ENCODE assay signal across 8 mouse cellular contexts in genomic region chr4:154247207-154248091, GRCm38 (mm10). TPM values are rescaled to one million over a fixed set of nuclear protein-coding genes. Genes with fewer than 3 reads are reported as not detected.
DNase-seq lines count a peak whose midpoint lies in the region; ATAC-seq and TF ChIP-seq lines count a peak whose summit lies in the region.

No protein-coding gene starts in this region.

- no peaks in the 10 kb centered on the region for H3K36me3 ChIP-seq in heart, embryonic 10.5 days
- H3K36me3 ChIP-seq in midbrain, embryonic 11.5 days (ENCODE audit: control insufficient read depth, insufficient read depth, low read length), result no peaks in the 10 kb centered on the region
- no peaks in the 10 kb centered on the region for H3K36me3 ChIP-seq in midbrain, postnatal 0 days (ENCODE audit: insufficient read depth, low read length)
- no peaks in the 10 kb centered on the region for H3K36me3 ChIP-seq in intestine, postnatal 0 days (ENCODE audit: control insufficient read depth, insufficient read depth)
- no peaks in the 10 kb centered on the region for H3K36me3 ChIP-seq in stomach, embryonic 16.5 days (ENCODE audit: control insufficient read depth, insufficient read depth, low read length)

- H3K27ac ChIP-seq in heart, embryonic 10.5 days, result peak overlapping the region; percentile 47
- H3K27ac ChIP-seq in midbrain, embryonic 11.5 days (ENCODE audit: low read depth, low read length), result no peak overlapping the region
- H3K27ac ChIP-seq in midbrain, postnatal 0 days (ENCODE audit: low read depth, low read length), result no peak overlapping the region
- H3K27ac ChIP-seq in intestine, postnatal 0 days (ENCODE audit: low read depth, low read length), result no peak overlapping the region
- 0 out of 2 replicates have a peak overlapping the region, but pooled peaks have one; percentile 4 for H3K27ac ChIP-seq in stomach, embryonic 16.5 days (ENCODE audit: low read length)

- no peak for ATAC-seq in midbrain, embryonic 11.5 days (ENCODE audit: low FRiP score)
- ATAC-seq in midbrain, postnatal 0 days (ENCODE audit: low FRiP score), result no peak
- peak; percentile 16; the same call in 1 of the 2 replicates for ATAC-seq in intestine, postnatal 0 days
- ATAC-seq in stomach, embryonic 16.5 days (ENCODE audit: insufficient read depth, low FRiP score), result peak; percentile 28; the same call in 1 of the 2 replicates

- no peak for DNase-seq in heart, embryonic 10.5 days (ENCODE audit: low spot score)
- DNase-seq in heart, postnatal 14 days, result no peak
- peak; percentile 83 for DNase-seq in midbrain, embryonic 11.5 days (ENCODE audit: low spot score, missing footprints)
- no peak for DNase-seq in midbrain, postnatal 0 days (ENCODE audit: low spot score)
- no peak for DNase-seq in adrenal gland, postnatal 10 days
- no peak for DNase-seq in layer of hippocampus, postnatal 10 days (ENCODE audit: low spot score in 2 of 2)

- peak overlapping the region; percentile 55; the same call in 1 of the 2 replicates for H3K4me3 ChIP-seq in heart, embryonic 10.5 days
- H3K4me3 ChIP-seq in midbrain, embryonic 11.5 days (ENCODE audit: low read depth, low read length), result no peak overlapping the region
- H3K4me3 ChIP-seq in midbrain, postnatal 0 days (ENCODE audit: low read depth, low read length), result no peak overlapping the region
- H3K4me3 ChIP-seq in intestine, postnatal 0 days (ENCODE audit: low read depth, low read length), result no peak overlapping the region
- no peak overlapping the region for H3K4me3 ChIP-seq in stomach, embryonic 16.5 days (replicated peaks; ENCODE audit: low read length)

- H3K27me3 ChIP-seq in heart, embryonic 10.5 days (ENCODE audit: insufficient read depth, poor library complexity, severe bottlenecking), result peaks cover 50% of the 10 kb centered on the region
- H3K27me3 ChIP-seq in midbrain, embryonic 11.5 days (ENCODE audit: control insufficient read depth, insufficient read depth, low read length), result no peaks in the 10 kb centered on the region
- H3K27me3 ChIP-seq in midbrain, postnatal 0 days (ENCODE audit: insufficient read depth, low read length), result no peaks in the 10 kb centered on the region
- H3K27me3 ChIP-seq in intestine, postnatal 0 days (replicated peaks; ENCODE audit: control insufficient read depth, insufficient read depth, low read length), result no peaks in the 10 kb centered on the region
- no peaks in the 10 kb centered on the region for H3K27me3 ChIP-seq in stomach, embryonic 16.5 days (ENCODE audit: control insufficient read depth, insufficient read depth, low read length)

- intact Hi-C loops in heart, postnatal 14 days (cut with DNase I), result loop anchor here (2.0 to 10.0 kb wide), 2 partner anchors 79 to 183 kb away; no protein-coding TSS in a partner anchor

- TF ChIP-seq CTCF in midbrain, postnatal 0 days (IDR thresholded peaks at IDR 0.05), result no peak
- no peak for TF ChIP-seq CTCF in intestine, postnatal 0 days (IDR thresholded peaks at IDR 0.05; ENCODE audit: low read depth)

- H3K4me1 ChIP-seq in heart, embryonic 10.5 days, result peaks cover 38% of the 10 kb centered on the region
- H3K4me1 ChIP-seq in midbrain, embryonic 11.5 days (ENCODE audit: control insufficient read depth, insufficient read depth, low read length), result peaks cover 8% of the 10 kb centered on the region
- H3K4me1 ChIP-seq in midbrain, postnatal 0 days (ENCODE audit: insufficient read depth, low read length), result no peaks in the 10 kb centered on the region; the same call in 1 of the 2 replicates
- no peaks in the 10 kb centered on the region for H3K4me1 ChIP-seq in intestine, postnatal 0 days (replicated peaks; ENCODE audit: control insufficient read depth, insufficient read depth, low read length)
- H3K4me1 ChIP-seq in stomach, embryonic 16.5 days (ENCODE audit: control insufficient read depth, insufficient read depth, low read length), result peaks cover 18% of the 10 kb centered on the region

- H3K9ac ChIP-seq in midbrain, embryonic 11.5 days (ENCODE audit: low read length), result no peak overlapping the region
- H3K9ac ChIP-seq in midbrain, postnatal 0 days (replicated peaks; ENCODE audit: low read length, poor library complexity, severe bottlenecking), result no peak overlapping the region
- no peak overlapping the region for H3K9ac ChIP-seq in intestine, postnatal 0 days (ENCODE audit: low read depth, low read length)
- H3K9ac ChIP-seq in stomach, embryonic 16.5 days (ENCODE audit: low read length), result no peak overlapping the region

- no peaks in the 10 kb centered on the region for H3K9me3 ChIP-seq in heart, embryonic 10.5 days
- no peaks in the 10 kb centered on the region for H3K9me3 ChIP-seq in midbrain, embryonic 11.5 days (ENCODE audit: control insufficient read depth, low read length)
- H3K9me3 ChIP-seq in midbrain, postnatal 0 days (ENCODE audit: low read length), result no peaks in the 10 kb centered on the region
- no peaks in the 10 kb centered on the region for H3K9me3 ChIP-seq in intestine, postnatal 0 days (ENCODE audit: control insufficient read depth)
- no peaks in the 10 kb centered on the region for H3K9me3 ChIP-seq in stomach, embryonic 16.5 days (replicated peaks; ENCODE audit: control insufficient read depth, low read length)

- H3K4me2 ChIP-seq in midbrain, embryonic 11.5 days, result no peak overlapping the region
- H3K4me2 ChIP-seq in midbrain, postnatal 0 days (ENCODE audit: low read depth, low read length, poor library complexity, severe bottlenecking), result no peak overlapping the region
- H3K4me2 ChIP-seq in intestine, postnatal 0 days (replicated peaks; ENCODE audit: low read depth), result peak overlapping the region; percentile 66
- 0 out of 2 replicates have a peak overlapping the region, but pooled peaks have one; percentile 59 for H3K4me2 ChIP-seq in stomach, embryonic 16.5 days (ENCODE audit: low read depth, low read length)

- WGBS in heart, embryonic 10.5 days, result 30% methylated on average over 22 of the region's 22 CpGs
- 37% methylated on average over 22 of the region's 22 CpGs for WGBS in midbrain, embryonic 11.5 days
- 52% methylated on average over 22 of the region's 22 CpGs for WGBS in midbrain, postnatal 0 days
- 57% methylated on average over 22 of the region's 22 CpGs for WGBS in intestine, postnatal 0 days
- WGBS in stomach, embryonic 16.5 days, result 35% methylated on average over 22 of the region's 22 CpGs

RNA-seq across cellular contexts. Expression of gene Arhgef16, which starts 54.0 kb away (rescaled TPM):
- polyA plus RNA-seq in heart, embryonic 10.5 days (2016; fragmentation: Nextera tagmentation; extraction: Ambion mirVana), result 3.3 and 7.4 TPM in 2 replicates
- total RNA-seq in heart, postnatal 14 days (2021), result under 1 TPM; 0.65 to 0.71 TPM
- 0.45 and 0.81 TPM in 2 replicates for polyA plus RNA-seq in midbrain, embryonic 11.5 days (2014; fragmentation: Nextera tagmentation; extraction: Ambion mirVana)
- 5.0 and 8.1 TPM in 2 replicates for total RNA-seq in midbrain, postnatal 0 days (2014; rRNA removed)
- 2.7 and 3.5 TPM in 2 replicates for polyA plus RNA-seq in midbrain, postnatal 0 days (2015; fragmentation: Nextera tagmentation; extraction: Ambion mirVana)
- polyA plus RNA-seq in intestine, postnatal 0 days (2015; fragmentation: Nextera tagmentation; extraction: Ambion mirVana), result 65.9 and 69.4 TPM in 2 replicates
- 36.2 and 41.2 TPM in 2 replicates for polyA plus RNA-seq in stomach, embryonic 16.5 days (2015; fragmentation: Nextera tagmentation; extraction: Ambion mirVana)
- 1 to 10 TPM; 1.7 to 2.4 TPM for total RNA-seq in adrenal gland, postnatal 10 days (2021)
- total RNA-seq in layer of hippocampus, postnatal 10 days (2021), result under 1 TPM in 1 of 2 experiments, not detected in 1; 0.41 TPM

Comparison
In these comparisons a context has a peak if more than half of its experiments do, and no peak if none do; other contexts are left out.
1. H3K27ac ChIP-seq: peak in heart, embryonic 10.5 days (single experiment) and stomach, embryonic 16.5 days (single experiment); none in midbrain, embryonic 11.5 days (single experiment), midbrain, postnatal 0 days (single experiment) and intestine, postnatal 0 days (single experiment).
2. ATAC-seq: peak in intestine, postnatal 0 days (single experiment) and stomach, embryonic 16.5 days (single experiment); none in midbrain, embryonic 11.5 days (single experiment) and midbrain, postnatal 0 days (single experiment).
3. H3K4me2 ChIP-seq: peak in intestine, postnatal 0 days (single experiment) and stomach, embryonic 16.5 days (single experiment); none in midbrain, embryonic 11.5 days (single experiment) and midbrain, postnatal 0 days (single experiment).